In the genomic region with DNA sequence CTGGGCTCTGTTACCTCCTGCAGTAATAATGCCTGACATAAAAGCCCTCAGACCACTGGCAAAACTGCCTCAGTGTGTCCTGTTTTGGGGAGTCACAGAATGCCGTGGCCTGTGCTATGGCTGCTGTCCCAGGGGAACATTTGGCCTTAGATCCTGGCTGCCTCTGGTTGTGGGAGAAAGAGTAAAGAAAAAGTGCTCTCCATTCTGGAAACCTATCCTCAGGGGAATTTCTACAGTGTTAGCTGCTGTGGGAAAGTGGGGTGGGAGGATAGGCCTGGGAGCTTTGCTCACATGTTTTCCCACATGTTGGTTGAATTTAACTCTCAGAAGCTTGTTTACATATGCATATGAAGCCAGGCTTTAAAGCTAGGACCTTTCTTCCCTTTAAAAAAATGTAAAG, we compare ENCODE assay signal across 12 mouse cellular contexts. TPM values are rescaled to one million over a fixed set of nuclear protein-coding genes. Genes with fewer than 3 reads are reported as not detected.
DNase-seq lines count a peak whose midpoint lies in the region; ATAC-seq and TF ChIP-seq lines count a peak whose summit lies in the region.
"Had no signal": no experiment of that assay in that cellular context is flagged by ENCODE, and none has a peak within 500 bp of the region (broad histone marks: within the 10 kb centered on the region; RNA-seq: fewer than 3 reads in every experiment).

No protein-coding gene starts in this region.

- no peak for TF ChIP-seq EP300 in stomach, postnatal 0 days (optimal IDR thresholded peaks at IDR 0.05)

- no peak overlapping the region for H3K4me3 ChIP-seq in hindbrain, embryonic 12.5 days
- H3K4me3 ChIP-seq in hindbrain, postnatal 0 days (ENCODE audit: low read length) = no peak overlapping the region
- H3K4me3 ChIP-seq in midbrain, embryonic 11.5 days (ENCODE audit: low read depth, low read length) = no peak overlapping the region
- no peak overlapping the region for H3K4me3 ChIP-seq in midbrain, embryonic 16.5 days (ENCODE audit: low read depth, low read length)
- H3K4me3 ChIP-seq in stomach, postnatal 0 days (ENCODE audit: low read depth, low read length) = no peak overlapping the region
- H3K4me3 ChIP-seq in forebrain, postnatal 0 days (ENCODE audit: low read depth, low read length) = no peak overlapping the region

- H3K9me3 ChIP-seq in hindbrain, embryonic 12.5 days (replicated peaks) = no peaks in the 10 kb centered on the region
- H3K9me3 ChIP-seq in hindbrain, postnatal 0 days (ENCODE audit: low read length) = no peaks in the 10 kb centered on the region
- H3K9me3 ChIP-seq in midbrain, embryonic 11.5 days (ENCODE audit: control insufficient read depth, low read length) = peaks cover 4% of the 10 kb centered on the region; the same call in 1 of the 2 replicates
- H3K9me3 ChIP-seq in midbrain, embryonic 16.5 days (replicated peaks; ENCODE audit: control insufficient read depth, low read length, poor library complexity, severe bottlenecking) = no peaks in the 10 kb centered on the region
- no peaks in the 10 kb centered on the region for H3K9me3 ChIP-seq in stomach, postnatal 0 days (ENCODE audit: control insufficient read depth, low read length)
- no peaks in the 10 kb centered on the region for H3K9me3 ChIP-seq in forebrain, postnatal 0 days (ENCODE audit: low read length)

- peaks cover 8% of the 10 kb centered on the region; the same call in 1 of the 2 replicates for H3K4me1 ChIP-seq in hindbrain, embryonic 12.5 days
- H3K4me1 ChIP-seq in hindbrain, postnatal 0 days (ENCODE audit: insufficient read depth, low read length) = no peaks in the 10 kb centered on the region
- peaks cover 4% of the 10 kb centered on the region; the same call in 1 of the 2 replicates for H3K4me1 ChIP-seq in midbrain, embryonic 11.5 days (ENCODE audit: control insufficient read depth, insufficient read depth, low read length)
- 0 out of 2 replicates have a peak, but pooled peaks cover 3% of the 10 kb centered on the region for H3K4me1 ChIP-seq in midbrain, embryonic 16.5 days (ENCODE audit: control insufficient read depth, insufficient read depth, low read length)
- H3K4me1 ChIP-seq in stomach, postnatal 0 days (replicated peaks; ENCODE audit: control insufficient read depth, insufficient read depth) = 0 out of 2 replicates have a peak, but pooled peaks cover 5% of the 10 kb centered on the region
- H3K4me1 ChIP-seq in forebrain, postnatal 0 days (ENCODE audit: insufficient read depth) = no peaks in the 10 kb centered on the region

- peaks cover 29% of the 10 kb centered on the region for H3K36me3 ChIP-seq in hindbrain, embryonic 12.5 days
- H3K36me3 ChIP-seq in hindbrain, postnatal 0 days (ENCODE audit: insufficient read depth, low read length) = no peaks in the 10 kb centered on the region; the same call in 1 of the 2 replicates
- H3K36me3 ChIP-seq in midbrain, embryonic 11.5 days (ENCODE audit: control insufficient read depth, insufficient read depth, low read length) = peaks cover 10% of the 10 kb centered on the region
- H3K36me3 ChIP-seq in midbrain, embryonic 16.5 days (ENCODE audit: control insufficient read depth, insufficient read depth, low read length) = peaks cover 8% of the 10 kb centered on the region
- peaks cover 8% of the 10 kb centered on the region for H3K36me3 ChIP-seq in stomach, postnatal 0 days (ENCODE audit: control insufficient read depth, insufficient read depth, low read length)
- peaks cover 12% of the 10 kb centered on the region for H3K36me3 ChIP-seq in forebrain, postnatal 0 days (ENCODE audit: insufficient read depth)

- 74% methylated on average over 1 of the region's 1 CpGs for WGBS in hindbrain, embryonic 12.5 days
- 56% methylated on average over 1 of the region's 1 CpGs for WGBS in hindbrain, postnatal 0 days
- WGBS in midbrain, embryonic 11.5 days = 66% methylated on average over 1 of the region's 1 CpGs
- WGBS in midbrain, embryonic 16.5 days = 57% methylated on average over 1 of the region's 1 CpGs
- WGBS in stomach, postnatal 0 days = 60% methylated on average over 1 of the region's 1 CpGs
- 77% methylated on average over 1 of the region's 1 CpGs for WGBS in forebrain, postnatal 0 days

- H3K27me3 ChIP-seq in hindbrain, embryonic 12.5 days = no peaks in the 10 kb centered on the region
- no peaks in the 10 kb centered on the region for H3K27me3 ChIP-seq in hindbrain, postnatal 0 days (ENCODE audit: insufficient read depth, low read length)
- H3K27me3 ChIP-seq in midbrain, embryonic 11.5 days (ENCODE audit: control insufficient read depth, insufficient read depth, low read length) = no peaks in the 10 kb centered on the region
- H3K27me3 ChIP-seq in midbrain, embryonic 16.5 days (ENCODE audit: control insufficient read depth, insufficient read depth, low read depth, low read length) = no peaks in the 10 kb centered on the region
- no peaks in the 10 kb centered on the region for H3K27me3 ChIP-seq in stomach, postnatal 0 days (ENCODE audit: control insufficient read depth, insufficient read depth, low read length)
- H3K27me3 ChIP-seq in forebrain, postnatal 0 days (ENCODE audit: insufficient read depth, low read length) = no peaks in the 10 kb centered on the region

- DNase-seq in adrenal gland, postnatal 14 days = peak; percentile 30
- no peak for DNase-seq in adrenal gland, postnatal 25 days
- DNase-seq in hindbrain, postnatal 0 days (ENCODE audit: low spot score) = no peak
- DNase-seq in midbrain, embryonic 11.5 days (ENCODE audit: low spot score, missing footprints) = no peak
- DNase-seq in stomach, postnatal 0 days (ENCODE audit: low spot score) = no peak
- no peak for DNase-seq in forebrain, postnatal 0 days
- DNase-seq: cerebellum, adult 9-10 months; gastrocnemius, postnatal 25 days; lung, postnatal 4 days had no signal

- ATAC-seq in hindbrain, embryonic 12.5 days (ENCODE audit: low FRiP score) = no peak
- no peak for ATAC-seq in hindbrain, postnatal 0 days
- ATAC-seq in midbrain, embryonic 11.5 days (ENCODE audit: low FRiP score) = no peak
- no peak for ATAC-seq in midbrain, embryonic 16.5 days
- no peak for ATAC-seq in stomach, postnatal 0 days (ENCODE audit: low FRiP score, low TSS enrichment)
- ATAC-seq in forebrain, postnatal 0 days = no peak
- ATAC-seq: forebrain, embryonic 14.5 days had no signal

- H3K27ac ChIP-seq in hindbrain, embryonic 12.5 days = peak overlapping the region; percentile 17; the same call in 1 of the 2 replicates
- H3K27ac ChIP-seq in hindbrain, postnatal 0 days = no peak overlapping the region; the same call in 1 of the 2 replicates
- peak overlapping the region; percentile 22; the same call in 1 of the 2 replicates for H3K27ac ChIP-seq in midbrain, embryonic 11.5 days (ENCODE audit: low read depth, low read length)
- no peak overlapping the region for H3K27ac ChIP-seq in midbrain, embryonic 16.5 days (ENCODE audit: low read length)
- peak overlapping the region; percentile 40; the same call in 1 of the 2 replicates for H3K27ac ChIP-seq in stomach, postnatal 0 days (replicated peaks)
- no peak overlapping the region for H3K27ac ChIP-seq in forebrain, postnatal 0 days (ENCODE audit: low read depth, low read length)

- TF ChIP-seq CTCF in hindbrain, postnatal 0 days (IDR thresholded peaks at IDR 0.05; ENCODE audit: low read depth) = no peak
- no peak for TF ChIP-seq CTCF in stomach, postnatal 0 days (IDR thresholded peaks at IDR 0.05; ENCODE audit: low read depth)
- TF ChIP-seq CTCF in forebrain, postnatal 0 days (IDR thresholded peaks at IDR 0.05; ENCODE audit: low read depth) = no peak

- no peak overlapping the region for H3K9ac ChIP-seq in hindbrain, embryonic 12.5 days
- H3K9ac ChIP-seq in hindbrain, postnatal 0 days (replicated peaks; ENCODE audit: low read length) = no peak overlapping the region
- no peak overlapping the region for H3K9ac ChIP-seq in midbrain, embryonic 11.5 days (ENCODE audit: low read length)
- H3K9ac ChIP-seq in midbrain, embryonic 16.5 days (ENCODE audit: low read depth, low read length) = no peak overlapping the region
- H3K9ac ChIP-seq in stomach, postnatal 0 days (ENCODE audit: low read length) = no peak overlapping the region
- H3K9ac ChIP-seq in forebrain, postnatal 0 days = no peak overlapping the region

- no peak overlapping the region for H3K4me2 ChIP-seq in hindbrain, embryonic 12.5 days (replicated peaks)
- no peak overlapping the region for H3K4me2 ChIP-seq in hindbrain, postnatal 0 days (ENCODE audit: low read depth, low read length)
- H3K4me2 ChIP-seq in midbrain, embryonic 11.5 days = no peak overlapping the region
- no peak overlapping the region for H3K4me2 ChIP-seq in midbrain, embryonic 16.5 days (ENCODE audit: low read length)
- H3K4me2 ChIP-seq in stomach, postnatal 0 days (replicated peaks; ENCODE audit: low read depth) = no peak overlapping the region
- no peak overlapping the region for H3K4me2 ChIP-seq in forebrain, postnatal 0 days (ENCODE audit: low read depth)

RNA-seq across cellular contexts. Expression of a gene that starts 26.2 kb away (rescaled TPM):
- total RNA-seq in adrenal gland, postnatal 14 days (2021) = 275 and 291 TPM in 2 replicates
- 177 and 190 TPM in 2 replicates for total RNA-seq in adrenal gland, postnatal 25 days (2021)
- polyA plus RNA-seq in hindbrain, embryonic 12.5 days (2016; fragmentation: Nextera tagmentation; extraction: Ambion mirVana) = 55.7 and 57.8 TPM in 2 replicates
- 82.3 and 95.6 TPM in 2 replicates for total RNA-seq in hindbrain, postnatal 0 days (2014; rRNA removed)
- 67.1 and 68.5 TPM in 2 replicates for polyA plus RNA-seq in hindbrain, postnatal 0 days (2015; fragmentation: Nextera tagmentation; extraction: Ambion mirVana)
- 24.9 and 26.1 TPM in 2 replicates for polyA plus RNA-seq in midbrain, embryonic 11.5 days (2014; fragmentation: Nextera tagmentation; extraction: Ambion mirVana)
- 93.0 and 95.4 TPM in 2 replicates for polyA plus RNA-seq in midbrain, embryonic 16.5 days (2015; fragmentation: Nextera tagmentation; extraction: Ambion mirVana)
- polyA plus RNA-seq in stomach, postnatal 0 days (2015; fragmentation: Nextera tagmentation; extraction: Ambion mirVana) = 34.0 and 38.2 TPM in 2 replicates
- 99.8 and 109 TPM in 2 replicates for total RNA-seq in forebrain, postnatal 0 days (2014; rRNA removed)
- polyA plus RNA-seq in forebrain, postnatal 0 days (2015; fragmentation: Nextera tagmentation; extraction: Ambion mirVana) = 57.7 and 82.3 TPM in 2 replicates

Comparison
In these comparisons a context has a peak if more than half of its experiments do, and no peak if none do; other contexts are left out.
1. H3K27ac ChIP-seq: peak in hindbrain, embryonic 12.5 days (single experiment), midbrain, embryonic 11.5 days (single experiment) and stomach, postnatal 0 days (single experiment); none in hindbrain, postnatal 0 days (single experiment), midbrain, embryonic 16.5 days (single experiment) and forebrain, postnatal 0 days (single experiment).